Mouse (Mus musculus): ENCODE data around the gene Trub2. TPM values are rescaled to one million over a fixed set of nuclear protein-coding genes. Genes with fewer than 3 reads are reported as not detected.

Trub2 gene
- total and polyA plus RNA-seq, 3 experiments = 24.4 to 34.0 (median 32.5) TPM

GRCm38 (mm10) chr2:29748499-29748898 is 39.8 kb downstream of the Trub2 start:
- intact Hi-C loops (cut with DNase I) = no loop called here
- peaks cover 15% of the 10 kb centered on the region for H3K27me3 ChIP-seq (ENCODE audit: control insufficient read depth, insufficient read depth, low read length)
- no peaks in the 10 kb centered on the region for H3K4me1 ChIP-seq (ENCODE audit: control insufficient read depth, insufficient read depth, low read length)
- H3K4me3 ChIP-seq = no peak overlapping the region
- H3K27ac ChIP-seq = no peak overlapping the region
- H3K79me2 ChIP-seq (replicated peaks; ENCODE audit: control insufficient read depth, insufficient read depth, low read length) = no peaks in the 10 kb centered on the region
- H3K36me3 ChIP-seq (ENCODE audit: control insufficient read depth, insufficient read depth, low read length) = no peaks in the 10 kb centered on the region
- no peak overlapping the region for H3K9ac ChIP-seq (ENCODE audit: low read depth, low read length)
- DNase-seq = no peak
- no peak for TF ChIP-seq CTCF (IDR thresholded peaks at IDR 0.05)
- TF ChIP-seq POLR2A (IDR thresholded peaks at IDR 0.05; ENCODE audit: insufficient read depth, low read depth, low read length) = no peak
- TF ChIP-seq EP300 (IDR thresholded peaks at IDR 0.05; ENCODE audit: insufficient read depth, low read depth, low read length) = no peak
- WGBS = 76% methylated on average over 4 of the region's 4 CpGs

DNA sequence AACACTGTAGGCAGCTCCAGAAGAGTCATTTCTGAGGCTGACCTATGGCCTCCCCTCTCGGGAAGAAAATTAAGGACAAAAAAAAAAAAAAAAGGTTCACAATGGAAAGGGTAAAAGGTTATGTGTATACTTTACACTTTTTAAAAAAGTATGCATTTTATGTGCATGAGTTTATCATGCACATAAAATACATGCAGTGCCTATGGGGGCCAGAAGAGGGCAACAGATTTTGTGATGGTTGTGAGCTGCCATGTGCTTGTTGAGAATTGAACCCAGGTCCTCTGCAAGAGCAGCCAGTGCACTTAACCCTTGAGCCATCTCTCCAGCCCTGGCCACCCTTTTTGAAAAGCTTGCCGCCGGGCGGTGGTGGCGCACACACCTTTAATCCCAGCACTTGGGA is 40.5 kb downstream of the Trub2 start:
- no peaks in the 10 kb centered on the region for H3K4me1 ChIP-seq (ENCODE audit: control insufficient read depth, insufficient read depth, low read length)
- DNase-seq = no peak
- 55% methylated on average over 5 of the region's 5 CpGs for WGBS
- no peak overlapping the region for H3K9ac ChIP-seq (ENCODE audit: low read depth, low read length)
- H3K27me3 ChIP-seq (ENCODE audit: control insufficient read depth, insufficient read depth, low read length) = peaks cover 15% of the 10 kb centered on the region
- H3K79me2 ChIP-seq (replicated peaks; ENCODE audit: control insufficient read depth, insufficient read depth, low read length) = no peaks in the 10 kb centered on the region
- H3K36me3 ChIP-seq (ENCODE audit: control insufficient read depth, insufficient read depth, low read length) = no peaks in the 10 kb centered on the region
- TF ChIP-seq POLR2A (IDR thresholded peaks at IDR 0.05; ENCODE audit: insufficient read depth, low read depth, low read length) (no peak), CTCF (IDR thresholded peaks at IDR 0.05) (peak; percentile 53)
- intact Hi-C loops (cut with DNase I) = no loop called here
- no peak overlapping the region for H3K27ac ChIP-seq
- H3K4me3 ChIP-seq = no peak overlapping the region

- WGBS = 4% methylated on average over 50 of the region's 50 CpGs
- Histone ChIP-seq H3K27me3 (ENCODE audit: control insufficient read depth, insufficient read depth, low read length) (peaks cover 15% of the 10 kb centered on the region), H3K79me2 (replicated peaks; ENCODE audit: control insufficient read depth, insufficient read depth, low read length) (no peaks in the 10 kb centered on the region), H3K4me3 (peak overlapping the region; percentile 12; the same call in 1 of the 2 replicates), H3K4me1 (ENCODE audit: control insufficient read depth, insufficient read depth, low read length) (no peaks in the 10 kb centered on the region), H3K36me3 (ENCODE audit: control insufficient read depth, insufficient read depth, low read length) (no peaks in the 10 kb centered on the region), H3K27ac (no peak overlapping the region), H3K9ac (ENCODE audit: low read depth, low read length) (no peak overlapping the region)
- intact Hi-C loops (cut with DNase I) = no loop called here
- TF ChIP-seq POLR2A (IDR thresholded peaks at IDR 0.05; ENCODE audit: insufficient read depth, low read depth, low read length) = no peak
- TF ChIP-seq EP300 (IDR thresholded peaks at IDR 0.05; ENCODE audit: insufficient read depth, low read depth, low read length) = no peak
- no peak for DNase-seq
These were observed 41.0 kb downstream of the Trub2 start for GRCm38 (mm10) chr2:29747188-29747782.

- 86% methylated on average over 6 of the region's 6 CpGs for WGBS
- DNase-seq = no peak
- H3K27me3 ChIP-seq (ENCODE audit: control insufficient read depth, insufficient read depth, low read length) = peaks cover 7% of the 10 kb centered on the region
- no peaks in the 10 kb centered on the region for H3K36me3 ChIP-seq (ENCODE audit: control insufficient read depth, insufficient read depth, low read length)
- TF ChIP-seq POLR2A (IDR thresholded peaks at IDR 0.05; ENCODE audit: insufficient read depth, low read depth, low read length) (no peak), CTCF (IDR thresholded peaks at IDR 0.05) (no peak), EP300 (IDR thresholded peaks at IDR 0.05; ENCODE audit: insufficient read depth, low read depth, low read length) (no peak)
- H3K4me1 ChIP-seq (ENCODE audit: control insufficient read depth, insufficient read depth, low read length) = no peaks in the 10 kb centered on the region
- H3K9ac ChIP-seq (ENCODE audit: low read depth, low read length) = no peak overlapping the region
- intact Hi-C loops (cut with DNase I) = no loop called here
- H3K27ac ChIP-seq = no peak overlapping the region
- no peaks in the 10 kb centered on the region for H3K79me2 ChIP-seq (replicated peaks; ENCODE audit: control insufficient read depth, insufficient read depth, low read length)
- no peak overlapping the region for H3K4me3 ChIP-seq
These were observed 44.0 kb downstream of the Trub2 start for GRCm38 (mm10) chr2:29744256-29744655.

- Histone ChIP-seq H3K4me1 (ENCODE audit: control insufficient read depth, insufficient read depth, low read length) (no peaks in the 10 kb centered on the region), H3K9ac (ENCODE audit: low read depth, low read length) (no peak overlapping the region), H3K27ac (no peak overlapping the region), H3K79me2 (replicated peaks; ENCODE audit: control insufficient read depth, insufficient read depth, low read length) (no peaks in the 10 kb centered on the region), H3K4me3 (no peak overlapping the region), H3K27me3 (ENCODE audit: control insufficient read depth, insufficient read depth, low read length) (no peaks in the 10 kb centered on the region), H3K36me3 (ENCODE audit: control insufficient read depth, insufficient read depth, low read length) (no peaks in the 10 kb centered on the region)
- TF ChIP-seq POLR2A (IDR thresholded peaks at IDR 0.05; ENCODE audit: insufficient read depth, low read depth, low read length) (no peak), EP300 (IDR thresholded peaks at IDR 0.05; ENCODE audit: insufficient read depth, low read depth, low read length) (no peak), CTCF (IDR thresholded peaks at IDR 0.05) (no peak)
- 93% methylated on average over 6 of the region's 6 CpGs for WGBS
- no peak for DNase-seq
- intact Hi-C loops (cut with DNase I) = no loop called here
These were observed 47.1 kb downstream of the Trub2 start for GRCm38 (mm10) chr2:29741207-29741606.

DNA sequence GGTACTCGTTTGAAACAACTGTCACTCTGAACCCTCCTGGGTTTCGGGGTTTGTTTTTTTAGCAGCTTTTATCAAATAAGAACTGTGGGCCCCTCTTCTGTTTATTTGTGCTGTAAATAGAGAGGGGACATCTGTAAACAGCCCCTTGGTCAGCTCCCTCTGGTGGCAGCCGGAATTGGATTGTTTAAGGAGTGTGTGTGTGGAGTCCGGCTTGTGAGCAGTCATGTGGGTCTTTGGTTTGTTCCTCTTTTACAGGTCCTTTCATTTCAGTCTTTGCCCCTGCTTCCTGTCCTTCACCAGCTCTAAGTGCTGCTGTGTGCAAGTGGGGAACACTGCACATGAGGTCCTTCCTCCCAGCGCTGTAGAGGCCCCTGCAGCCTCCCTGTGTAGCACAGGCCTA is 48.9 kb downstream of the Trub2 start:
- H3K36me3 ChIP-seq (ENCODE audit: control insufficient read depth, insufficient read depth, low read length) = no peaks in the 10 kb centered on the region
- H3K79me2 ChIP-seq (replicated peaks; ENCODE audit: control insufficient read depth, insufficient read depth, low read length) = no peaks in the 10 kb centered on the region
- H3K27me3 ChIP-seq (ENCODE audit: control insufficient read depth, insufficient read depth, low read length) = no peaks in the 10 kb centered on the region
- no peak for TF ChIP-seq POLR2A (IDR thresholded peaks at IDR 0.05; ENCODE audit: insufficient read depth, low read depth, low read length)
- TF ChIP-seq CTCF (IDR thresholded peaks at IDR 0.05) = peak; percentile 24
- TF ChIP-seq EP300 (IDR thresholded peaks at IDR 0.05; ENCODE audit: insufficient read depth, low read depth, low read length) = no peak
- no peak overlapping the region for H3K4me3 ChIP-seq
- WGBS = 71% methylated on average over 5 of the region's 5 CpGs
- intact Hi-C loops (cut with DNase I) = no loop called here
- DNase-seq = peak in 1 of 2 experiments; percentile 46
- H3K27ac ChIP-seq = no peak overlapping the region
- no peak overlapping the region for H3K9ac ChIP-seq (ENCODE audit: low read depth, low read length)
- no peaks in the 10 kb centered on the region for H3K4me1 ChIP-seq (ENCODE audit: control insufficient read depth, insufficient read depth, low read length)
